Mouse (Mus musculus) embryonic facial prominence, embryonic 14.5 days (tissue): ENCODE data around the gene Phc1. TPM values are rescaled to one million over a fixed set of nuclear protein-coding genes. Genes with fewer than 3 reads are reported as not detected.
A peak's percentile ranks its signal among the peaks of the same experiment; 100 is the strongest.

Source experiments
- ATAC-seq: fragments of 200-750 bp; cut with Nextera tagmentation; 2 replicates; pipeline ENCODE4 v1.8.0; 2017; ENCODE audit warnings: low read depth, moderate number of reproducible peaks, moderate TSS enrichment
- DNase-seq: peaks from one replicate; pipeline ENCODE4 v3.0.0-alpha.2; 2015; ENCODE audit warnings: low spot score
- H3K27ac ChIP-seq: fragments of 300-500 bp; sonication (generic); replicated peaks from 2 replicates; pipeline ENCODE4 v1.5.1; 2014; ENCODE audit warnings: low read depth, mild to moderate bottlenecking, low read length, moderate library complexity
- H3K27me3 ChIP-seq: fragments of 300-500 bp; sonication (generic); replicated peaks from 2 replicates; pipeline ENCODE4 v1.6.1; 2014; ENCODE audit warnings: low read length; ENCODE audit not compliant: control insufficient read depth, insufficient read depth
- H3K36me3 ChIP-seq: fragments of 300-500 bp; sonication (generic); 2 replicates; pipeline ENCODE4 v1.6.1; 2014; ENCODE audit warnings: low read length, mixed read lengths; ENCODE audit not compliant: control insufficient read depth, insufficient read depth
- H3K4me1 ChIP-seq: fragments of 300-500 bp; sonication (generic); 2 replicates; pipeline ENCODE4 v1.6.1; 2014; ENCODE audit warnings: antibody characterized with exemption, low read length; ENCODE audit not compliant: control insufficient read depth, insufficient read depth
- H3K4me2 ChIP-seq: fragments of 300-500 bp; sonication (generic); 2 replicates; pipeline ENCODE4 v1.6.1; 2014; ENCODE audit warnings: low read depth, mild to moderate bottlenecking, low read length, moderate library complexity, mixed read lengths
- H3K4me3 ChIP-seq: fragments of 300-500 bp; sonication (generic); 2 replicates; pipeline ENCODE4 v1.5.1; 2014; ENCODE audit warnings: low read depth, mild to moderate bottlenecking, low read length
- H3K9ac ChIP-seq: fragments of 300-500 bp; sonication (generic); 2 replicates; pipeline ENCODE4 v1.6.1; 2014; ENCODE audit warnings: low read depth, mild to moderate bottlenecking, low read length, moderate library complexity, mixed read lengths
- H3K9me3 ChIP-seq: fragments of 300-500 bp; sonication (generic); 2 replicates; pipeline ENCODE4 v1.6.1; 2016; ENCODE audit warnings: low read length; ENCODE audit not compliant: control insufficient read depth
- WGBS: fragments of 180-500 bp; shearing (Covaris S2); extraction: QIAGEN DNeasy Blood & Tissue Kit; methylation state at CpG from one replicate; pipeline ENCODE4 v1.1.7; 2014; 5-methylcytosine and 5-hydroxymethylcytosine counted together
- polyA plus RNA-seq: library from polyadenylated mRNA; unstranded; fragments of >200 nt; fragmentation: Nextera tagmentation; extraction: Ambion mirVana; gene quantifications from 2 replicates; pipeline ENCODE4 v1.2.1, GENCODE M21; 2014

Phc1 gene
- polyA plus RNA-seq, 1 experiment from 2014 or later = 20.8 TPM

DNA sequence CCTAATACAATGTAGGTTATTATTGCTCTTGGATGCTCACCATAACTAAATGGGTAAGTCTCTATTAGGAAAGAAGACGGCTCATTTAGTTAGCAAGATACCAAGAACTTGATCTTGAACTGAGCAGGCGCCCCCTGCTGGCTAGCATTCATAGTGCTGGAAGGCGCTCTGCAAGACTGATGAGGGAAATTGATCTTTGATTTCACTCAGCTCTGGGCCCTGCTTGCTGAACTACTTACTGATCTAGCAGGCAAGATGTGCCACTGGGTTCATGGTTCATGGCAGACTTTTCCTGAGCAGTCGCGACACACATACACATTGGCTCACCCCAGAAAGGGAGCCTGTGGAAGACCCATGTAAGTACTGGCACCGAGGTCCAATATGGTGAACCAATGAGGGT, 36.0 kb downstream of the Phc1 start:
- Histone ChIP-seq H3K36me3 (no peaks in the 10 kb centered on the region), H3K9ac (no peak overlapping the region), H3K27me3 (no peaks in the 10 kb centered on the region), H3K4me1 (no peaks in the 10 kb centered on the region), H3K4me2 (no peak overlapping the region), H3K4me3 (no peak overlapping the region), H3K9me3 (no peaks in the 10 kb centered on the region), H3K27ac (no peak overlapping the region)
- ATAC-seq = no peak
- DNase-seq = peak; percentile 80
- WGBS = 31% methylated on average over 6 of the region's 6 CpGs

DNA sequence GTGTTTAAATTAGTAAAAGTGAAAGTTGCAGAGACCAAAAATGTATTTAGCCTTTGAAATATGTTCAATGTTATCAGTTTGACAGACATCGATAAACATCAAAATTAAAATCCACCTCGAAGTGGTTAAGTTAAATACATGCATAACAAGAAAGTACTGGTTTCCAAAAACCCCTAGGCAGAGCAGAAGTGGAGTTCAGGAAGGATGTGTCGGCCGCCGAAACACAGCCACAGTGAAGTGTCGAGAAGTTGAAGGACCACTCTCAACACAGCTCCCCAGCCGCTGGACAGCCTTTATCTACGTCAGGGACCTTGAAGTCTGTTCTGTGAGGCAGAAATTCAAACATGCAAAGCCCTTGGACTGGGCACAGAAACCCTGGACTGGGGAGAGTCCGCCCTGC, 36.8 kb downstream of the Phc1 start:
- Histone ChIP-seq H3K4me1 (no peaks in the 10 kb centered on the region), H3K27me3 (no peaks in the 10 kb centered on the region), H3K27ac (no peak overlapping the region), H3K9me3 (no peaks in the 10 kb centered on the region), H3K4me2 (no peak overlapping the region; the same call in 1 of the 2 replicates), H3K36me3 (no peaks in the 10 kb centered on the region), H3K4me3 (no peak overlapping the region), H3K9ac (no peak overlapping the region)
- WGBS = 65% methylated on average over 9 of the region's 9 CpGs
- DNase-seq (no peak), ATAC-seq (no peak)

DNA sequence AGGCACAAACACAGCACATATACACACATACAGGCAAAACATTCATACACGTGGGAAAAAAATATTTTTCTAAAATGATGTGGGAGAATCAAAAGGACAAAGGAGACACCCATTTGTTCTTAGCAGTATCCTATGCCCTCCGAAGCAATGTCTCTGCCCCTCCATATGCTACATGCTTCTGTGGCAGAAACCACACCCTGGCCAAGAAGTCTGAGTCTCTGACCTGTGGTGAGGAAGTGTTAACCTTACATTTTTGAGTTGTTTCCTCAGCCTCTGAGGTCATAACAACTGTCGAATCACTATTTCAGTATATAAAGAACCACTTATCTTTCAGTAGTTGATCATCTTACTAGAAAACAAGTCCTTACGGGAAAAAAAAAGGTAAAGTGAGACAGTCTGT, 37.7 kb downstream of the Phc1 start:
- no peak overlapping the region for H3K4me2 ChIP-seq
- no peaks in the 10 kb centered on the region for H3K27me3 ChIP-seq
- H3K36me3 ChIP-seq = no peaks in the 10 kb centered on the region
- H3K27ac ChIP-seq = no peak overlapping the region
- DNase-seq (no peak), ATAC-seq (no peak)
- no peaks in the 10 kb centered on the region for H3K9me3 ChIP-seq
- WGBS = 79% methylated on average over 4 of the region's 4 CpGs
- no peak overlapping the region for H3K4me3 ChIP-seq
- no peaks in the 10 kb centered on the region for H3K4me1 ChIP-seq
- H3K9ac ChIP-seq = no peak overlapping the region

DNA sequence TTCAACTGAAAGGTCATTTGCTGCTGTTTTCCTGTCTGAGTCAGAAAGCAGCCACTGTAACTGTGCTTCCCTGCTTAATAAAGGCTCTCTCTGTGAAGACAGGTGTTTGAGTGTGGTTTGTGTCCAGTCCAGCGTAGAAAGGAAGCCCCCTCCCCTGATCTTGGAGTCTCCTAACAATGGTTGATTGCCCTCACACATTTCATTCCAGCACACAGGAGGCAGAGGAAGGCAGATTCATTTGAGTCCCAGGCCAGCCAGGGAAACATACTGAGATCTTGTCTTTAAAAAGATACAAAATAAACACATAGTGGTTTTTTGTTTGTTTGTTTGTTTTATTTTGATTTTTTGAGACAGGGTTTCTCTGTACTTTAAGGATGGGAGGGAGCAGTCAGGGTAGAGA, 38.2 kb downstream of the Phc1 start:
- Histone ChIP-seq H3K4me3 (no peak overlapping the region), H3K27me3 (no peaks in the 10 kb centered on the region), H3K9ac (no peak overlapping the region), H3K4me2 (no peak overlapping the region), H3K9me3 (no peaks in the 10 kb centered on the region), H3K4me1 (no peaks in the 10 kb centered on the region), H3K27ac (no peak overlapping the region), H3K36me3 (no peaks in the 10 kb centered on the region)
- no peak for DNase-seq
- ATAC-seq = no peak
- 72% methylated on average over 1 of the region's 1 CpGs for WGBS

DNA sequence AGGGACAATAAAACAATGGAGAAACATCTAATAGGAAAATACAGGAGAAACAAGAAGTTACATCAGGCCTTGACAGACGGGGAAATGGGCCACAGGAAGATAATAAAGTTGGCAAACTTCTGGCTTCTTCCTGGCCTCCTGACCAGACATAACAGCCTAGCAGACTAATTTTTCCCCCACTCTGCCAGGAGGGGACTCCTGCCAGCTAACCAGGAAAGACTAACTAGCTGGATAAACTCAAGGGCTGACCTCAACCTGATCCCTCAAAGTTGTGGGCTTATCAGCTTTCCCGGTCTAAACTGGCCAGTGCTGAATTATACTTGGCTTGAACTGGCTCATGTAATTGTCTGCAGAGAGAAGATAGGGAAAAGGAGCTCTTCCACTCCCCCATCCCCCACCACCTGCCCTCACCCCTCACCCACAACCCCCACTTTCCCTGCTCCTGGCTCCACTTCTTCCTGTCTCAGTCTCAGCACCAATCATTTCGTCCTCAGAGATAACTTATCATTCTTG, 40.7 kb downstream of the Phc1 start:
- Histone ChIP-seq H3K9me3 (no peaks in the 10 kb centered on the region), H3K4me3 (no peak overlapping the region), H3K36me3 (no peaks in the 10 kb centered on the region), H3K27me3 (no peaks in the 10 kb centered on the region), H3K27ac (no peak overlapping the region), H3K9ac (no peak overlapping the region), H3K4me1 (no peaks in the 10 kb centered on the region), H3K4me2 (no peak overlapping the region)
- ATAC-seq = no peak
- WGBS = 53% methylated on average over 3 of the region's 3 CpGs
- no peak for DNase-seq

DNA sequence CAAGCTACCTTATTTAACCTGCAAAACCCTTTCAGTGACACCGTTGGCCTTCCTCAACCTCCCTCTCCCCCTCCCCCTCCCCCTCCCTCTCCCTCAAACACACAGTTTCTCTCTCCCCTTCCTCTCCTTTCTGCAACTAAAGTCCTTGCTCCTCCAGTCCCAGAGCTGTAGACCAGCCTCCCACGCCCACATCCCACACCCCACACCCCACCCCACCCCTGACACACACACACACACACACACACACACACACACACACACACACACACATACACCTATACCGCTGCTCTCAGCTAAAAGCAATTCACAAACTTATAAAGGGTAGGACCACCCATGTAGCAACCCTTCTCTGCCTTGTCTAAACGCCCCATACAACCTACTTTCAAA, 42.1 kb downstream of the Phc1 start:
- H3K9me3 ChIP-seq = no peaks in the 10 kb centered on the region

DNA sequence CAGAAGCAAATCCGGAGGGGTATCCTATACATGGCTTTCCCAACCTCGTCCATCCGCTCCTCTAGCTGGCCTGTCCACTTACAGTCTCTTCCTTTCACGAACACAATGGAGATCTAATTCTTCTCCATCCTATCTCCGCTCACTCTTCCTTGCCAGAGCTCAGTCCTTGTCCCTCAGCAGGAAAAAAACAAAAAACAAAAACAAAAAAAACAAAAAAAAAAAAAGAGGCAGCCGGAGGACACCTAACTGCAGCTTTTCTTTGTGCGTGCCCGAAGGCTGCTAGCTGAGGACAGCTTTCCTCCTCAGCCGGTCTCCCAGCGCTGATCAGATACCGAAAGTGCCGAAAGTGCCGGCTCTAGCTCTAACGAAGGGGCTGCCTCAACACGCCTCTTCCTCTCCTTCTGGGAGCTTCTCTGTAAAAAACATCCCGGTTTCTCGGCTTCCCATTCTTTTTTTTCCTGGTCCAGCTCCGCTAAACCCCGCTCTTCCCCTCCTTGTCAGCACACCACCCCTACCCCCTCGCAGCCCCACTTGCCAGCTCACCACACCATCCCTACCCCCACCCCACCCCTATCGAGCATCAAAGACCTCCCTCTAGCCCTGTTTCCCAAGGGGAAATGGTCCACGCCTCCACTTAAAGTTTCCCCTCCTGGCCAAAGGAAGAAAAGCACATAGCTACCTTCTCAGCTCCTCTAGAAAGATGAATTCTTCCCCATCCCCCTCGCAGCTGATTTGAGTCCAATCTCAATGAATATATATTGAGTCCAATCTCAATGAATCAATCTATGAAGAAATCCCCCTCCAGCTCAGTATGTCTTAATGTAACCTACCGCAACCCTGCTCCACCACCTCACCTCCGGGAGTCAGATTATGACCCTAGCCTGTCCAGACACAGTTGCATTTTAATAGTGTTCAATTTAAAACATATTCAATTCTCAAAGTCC, 42.8 kb downstream of the Phc1 start:
- Histone ChIP-seq H3K4me1 (no peaks in the 10 kb centered on the region), H3K4me3 (peak overlapping the region; percentile 48), H3K4me2 (peak overlapping the region; percentile 73), H3K9ac (peak overlapping the region; percentile 72), H3K9me3 (no peaks in the 10 kb centered on the region), H3K27me3 (no peaks in the 10 kb centered on the region), H3K27ac (peak overlapping the region; percentile 63), H3K36me3 (no peaks in the 10 kb centered on the region)
- ATAC-seq (peak; percentile 75), DNase-seq (peak; percentile 68)
- WGBS = 5% methylated on average over 24 of the region's 25 CpGs

More for the DNA sequence above, 42.1 kb downstream of the Phc1 start:
- no peak overlapping the region for H3K4me2 ChIP-seq
- 41% methylated on average over 4 of the region's 4 CpGs for WGBS
- ATAC-seq (no peak), DNase-seq (no peak)
- no peak overlapping the region for H3K4me3 ChIP-seq
- no peaks in the 10 kb centered on the region for H3K4me1 ChIP-seq
- no peak overlapping the region for H3K27ac ChIP-seq
- no peak overlapping the region for H3K9ac ChIP-seq
- H3K27me3 ChIP-seq = no peaks in the 10 kb centered on the region
- H3K36me3 ChIP-seq = no peaks in the 10 kb centered on the region

DNA sequence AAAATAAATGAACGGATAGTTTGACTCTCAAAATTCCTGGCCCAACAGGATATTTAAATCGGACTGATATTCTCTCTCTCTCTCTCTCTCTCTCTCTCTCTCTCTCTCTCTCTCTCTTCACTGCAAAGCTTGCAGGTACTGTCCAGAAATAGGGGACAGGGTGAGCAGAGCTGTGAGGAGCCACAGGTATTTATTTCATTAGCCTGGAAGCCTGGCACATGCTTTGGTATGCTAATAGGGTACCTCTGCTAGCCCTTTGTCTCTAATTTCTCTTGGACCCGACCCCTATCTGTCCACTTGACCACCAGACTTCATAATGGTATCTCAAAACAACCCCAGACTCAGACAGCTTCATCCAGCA, 43.5 kb downstream of the Phc1 start:
- no peaks in the 10 kb centered on the region for H3K4me1 ChIP-seq
- ATAC-seq = peak; percentile 15; the same call in 1 of the 2 replicates
- H3K36me3 ChIP-seq = no peaks in the 10 kb centered on the region
- peak overlapping the region; percentile 63 for H3K27ac ChIP-seq
- H3K27me3 ChIP-seq = no peaks in the 10 kb centered on the region
- peak overlapping the region; percentile 73 for H3K4me2 ChIP-seq
- peak overlapping the region; percentile 72 for H3K9ac ChIP-seq
- no peaks in the 10 kb centered on the region for H3K9me3 ChIP-seq
- no peak for DNase-seq
- peak overlapping the region; percentile 48 for H3K4me3 ChIP-seq
- WGBS = 26% methylated on average over 3 of the region's 3 CpGs

DNA sequence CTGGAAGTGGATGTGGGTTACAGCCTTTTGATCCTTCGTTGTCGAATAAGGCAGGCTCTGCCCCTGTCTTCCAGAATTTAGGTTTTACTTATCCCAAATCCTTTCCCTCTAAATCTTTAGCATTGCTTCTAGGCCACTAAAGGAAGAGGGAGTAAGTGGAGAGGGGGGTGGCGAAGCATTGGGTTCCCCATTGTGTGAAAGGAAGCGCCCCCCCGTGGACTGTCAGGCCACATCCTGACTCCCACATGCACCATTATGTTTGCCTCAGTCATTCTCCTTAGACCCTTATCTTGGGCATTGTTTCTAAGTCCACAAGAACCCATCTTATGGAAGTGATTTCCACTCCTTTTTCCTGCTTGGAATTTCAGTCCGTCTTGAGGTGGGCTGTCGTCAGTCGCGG, 45.1 kb downstream of the Phc1 start:
- no peak overlapping the region for H3K9ac ChIP-seq
- no peaks in the 10 kb centered on the region for H3K9me3 ChIP-seq
- no peak overlapping the region for H3K4me3 ChIP-seq
- H3K4me2 ChIP-seq = no peak overlapping the region
- ATAC-seq (no peak), DNase-seq (no peak)
- no peaks in the 10 kb centered on the region for H3K36me3 ChIP-seq
- H3K4me1 ChIP-seq = no peaks in the 10 kb centered on the region
- H3K27ac ChIP-seq = no peak overlapping the region
- no peaks in the 10 kb centered on the region for H3K27me3 ChIP-seq
- 61% methylated on average over 9 of the region's 9 CpGs for WGBS
